Mouse (Mus musculus): ENCODE measurements around the gene Fmod.

DNA sequence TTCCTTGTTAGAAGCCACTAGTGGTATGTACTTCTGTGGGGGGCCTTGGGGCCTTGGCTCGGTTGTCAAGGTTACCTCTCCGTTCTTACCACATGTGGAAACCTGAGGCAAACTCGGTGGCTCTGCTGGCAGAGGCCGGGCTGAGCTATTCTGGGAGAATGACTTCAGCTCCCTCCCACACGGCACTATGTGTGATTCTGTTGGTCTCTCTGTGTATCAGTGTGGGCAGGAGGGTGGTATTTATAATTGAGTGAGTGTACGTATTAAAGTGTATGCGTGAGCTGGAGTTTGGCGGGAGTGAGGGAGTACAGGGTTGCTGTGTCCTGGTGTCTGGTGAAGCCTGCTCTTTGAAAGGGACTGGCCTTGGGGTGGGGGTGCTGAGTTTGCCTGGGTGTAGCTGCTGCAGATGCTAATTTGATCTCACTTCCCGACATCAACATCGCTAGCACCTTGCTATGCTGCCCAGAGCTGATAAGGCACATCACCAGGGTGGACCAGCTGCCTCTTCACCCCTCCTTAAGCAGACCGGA is 46.0 kb downstream of the Fmod start:
- TF ChIP-seq ZNF384 (IDR thresholded peaks at IDR 0.05; ENCODE audit: low read depth, low read length) (no peak), MAFK (IDR thresholded peaks at IDR 0.05; ENCODE audit: insufficient read depth, low read depth, low read length) (no peak), ZC3H11A (IDR thresholded peaks at IDR 0.05; ENCODE audit: borderline replicate concordance, low read depth, low read length) (no peak), HCFC1 (IDR thresholded peaks at IDR 0.05; ENCODE audit: borderline replicate concordance, insufficient read depth, low read length) (no peak), CHD2 (IDR thresholded peaks at IDR 0.05; ENCODE audit: low read depth, low read length) (no peak)

Data from ES-E14 (cell line).